Mouse (Mus musculus): Measurements from ENCODE around the gene Ybx1.
"Not testable (repeated sequence)": the region's sequence is repeated elsewhere in the genome, so short reads cannot be mapped to it uniquely, and the experiment has no call there.

Ybx1 gene

DNA sequence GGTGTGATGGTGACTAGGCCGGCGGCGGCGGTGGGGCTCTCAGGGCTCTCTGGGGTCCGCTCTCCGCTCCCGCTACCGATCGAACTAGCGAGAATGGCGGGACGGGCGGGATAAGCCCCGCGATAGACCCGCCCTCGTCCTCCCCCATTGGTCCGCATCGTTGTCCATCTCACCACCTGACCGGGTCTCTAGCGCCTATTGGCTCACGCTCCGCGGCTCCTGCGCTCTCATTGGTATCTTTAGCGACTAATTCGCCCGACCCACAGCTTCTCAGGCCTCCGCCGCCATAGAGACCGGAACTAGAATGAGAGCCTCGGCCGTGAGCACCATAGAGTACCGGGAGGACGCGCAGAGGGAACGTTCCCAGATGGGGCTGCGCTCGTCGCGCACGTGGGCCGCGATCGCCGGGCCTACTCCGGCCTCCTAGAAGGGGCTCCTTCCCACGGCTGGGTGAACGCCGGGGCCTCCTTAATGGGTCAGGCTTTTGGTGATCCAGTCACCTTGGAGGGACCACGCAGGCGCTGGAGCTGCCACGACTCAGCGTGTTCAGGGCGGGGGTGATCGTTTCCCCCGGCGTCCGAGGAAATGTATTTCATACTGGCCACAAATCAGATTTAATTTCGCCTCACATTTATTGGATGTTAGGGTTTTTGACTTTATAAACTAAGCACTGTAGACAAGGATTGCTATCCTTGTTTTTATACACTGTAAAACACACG is at the start of gene Ybx1:
Gene Ybx1, minus strand, starts transcription at position 190 of the 719 bp plus-strand sequence.
- peak; percentile 98 for DNase-seq (ENCODE audit: low read depth, low spot score)

- peak; percentile 68 for DNase-seq (ENCODE audit: low read depth, low spot score)
Observed at GRCm38 (mm10) chr4:119338861-119339361, 44.5 kb upstream of the Ybx1 start.

DNA sequence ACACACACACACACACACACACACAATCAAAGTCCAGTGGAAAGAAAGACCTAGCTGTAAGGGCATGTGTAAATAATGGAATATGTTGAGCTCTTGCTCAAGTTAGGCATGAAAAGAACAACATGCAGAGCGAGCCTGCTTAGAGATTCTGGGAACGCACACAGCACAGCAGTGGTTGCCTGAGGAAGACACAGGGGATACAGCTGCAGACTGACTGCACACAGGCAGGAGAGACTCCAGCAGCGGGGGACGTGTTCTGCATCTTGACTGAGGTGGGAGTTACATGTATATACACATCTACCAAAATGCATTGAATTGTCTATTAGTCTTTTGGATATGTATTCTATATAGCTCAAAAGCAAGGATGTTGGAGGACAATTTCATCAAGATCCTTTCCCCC is 44.0 kb upstream of the Ybx1 start:
- DNase-seq (ENCODE audit: low read depth, low spot score): no peak

DNA sequence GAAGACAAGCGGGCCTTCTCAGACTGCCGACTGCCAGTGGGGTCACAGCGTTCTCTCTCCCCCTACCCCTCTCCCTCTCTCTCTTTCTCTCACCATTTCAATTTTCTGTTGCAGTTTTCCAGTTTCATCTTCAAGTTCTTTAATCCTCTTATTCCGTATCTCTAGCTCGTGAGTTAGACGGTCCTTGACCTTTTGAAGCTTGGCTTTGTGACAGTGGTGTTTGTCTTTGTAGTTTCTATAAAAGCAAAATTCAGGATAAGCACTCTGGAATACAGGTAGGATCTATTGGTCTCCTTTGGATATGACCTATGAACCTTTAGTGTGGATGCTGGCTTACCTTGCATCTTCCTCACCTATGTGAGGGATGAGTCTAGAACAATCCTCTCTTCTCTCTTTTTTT is 39.1 kb upstream of the Ybx1 start:
- DNase-seq (ENCODE audit: low read depth, low spot score): no peak

- peak; percentile 8 for DNase-seq (ENCODE audit: low read depth, low spot score)
Observed at GRCm38 (mm10) chr4:119320896-119321550, 26.6 kb upstream of the Ybx1 start.

DNA sequence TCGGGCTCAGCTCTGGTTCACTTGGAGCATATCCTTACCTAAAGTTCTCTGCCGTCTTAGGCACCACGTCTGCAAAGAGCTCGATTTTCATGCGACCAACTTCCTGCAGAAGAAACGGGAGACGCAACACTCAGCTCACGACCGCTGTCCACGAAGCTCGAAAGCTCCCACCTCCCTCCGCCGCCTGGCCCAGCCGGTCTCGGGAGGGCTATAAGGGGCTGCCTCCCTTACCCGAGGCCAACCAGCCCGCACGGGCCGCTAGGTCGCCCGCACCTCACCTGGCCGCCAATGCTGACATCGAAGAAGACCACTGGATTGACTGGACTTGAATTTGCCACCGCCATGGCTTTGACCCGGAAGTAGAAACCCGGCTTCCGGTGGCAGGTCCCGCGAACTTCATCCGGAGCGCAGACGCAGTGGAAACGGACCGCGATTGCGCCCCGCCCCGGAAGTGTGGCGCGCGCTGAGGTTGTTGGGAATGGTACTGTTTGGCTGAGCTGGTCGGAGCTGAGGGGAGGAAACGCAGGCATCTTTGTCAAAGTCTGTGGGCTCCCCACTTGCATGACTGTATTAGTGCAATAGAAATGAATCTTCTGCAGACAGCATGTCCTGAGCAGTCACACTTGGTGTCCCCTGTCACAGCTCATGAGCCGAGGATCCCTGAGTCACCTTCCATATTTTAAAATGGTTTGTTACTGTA is 25.9 kb upstream of the Ybx1 start, which contains the start of gene Ppih:
Gene Ppih, minus strand, starts transcription at position 416 of the 700 bp plus-strand sequence.
- peak; percentile 97 for DNase-seq (ENCODE audit: low read depth, low spot score)

- no peak for DNase-seq (ENCODE audit: low read depth, low spot score)
Observed at GRCm38 (mm10) chr4:119313756-119314155, 19.4 kb upstream of the Ybx1 start.

DNA sequence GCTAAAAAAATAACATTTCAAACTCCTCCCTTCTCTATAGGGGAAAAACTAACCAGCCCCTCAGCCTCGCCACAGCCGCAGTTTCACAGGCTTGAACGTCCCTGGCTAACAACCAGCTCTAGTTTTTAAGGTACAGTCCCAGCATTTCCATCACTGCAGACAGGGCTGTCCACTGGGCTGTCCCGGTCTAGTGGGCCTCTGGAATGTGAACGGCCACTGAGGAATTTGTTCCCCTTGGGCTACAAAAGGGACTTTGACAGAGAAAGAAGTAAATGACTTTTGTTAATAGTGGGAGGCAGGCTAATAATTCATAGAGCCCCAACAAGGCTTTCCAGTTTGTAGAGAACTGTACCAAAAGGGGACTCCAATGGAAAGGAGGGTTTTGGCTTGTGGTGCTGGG is 11.0 kb upstream of the Ybx1 start:
- DNase-seq (ENCODE audit: low read depth, low spot score): no peak

DNA sequence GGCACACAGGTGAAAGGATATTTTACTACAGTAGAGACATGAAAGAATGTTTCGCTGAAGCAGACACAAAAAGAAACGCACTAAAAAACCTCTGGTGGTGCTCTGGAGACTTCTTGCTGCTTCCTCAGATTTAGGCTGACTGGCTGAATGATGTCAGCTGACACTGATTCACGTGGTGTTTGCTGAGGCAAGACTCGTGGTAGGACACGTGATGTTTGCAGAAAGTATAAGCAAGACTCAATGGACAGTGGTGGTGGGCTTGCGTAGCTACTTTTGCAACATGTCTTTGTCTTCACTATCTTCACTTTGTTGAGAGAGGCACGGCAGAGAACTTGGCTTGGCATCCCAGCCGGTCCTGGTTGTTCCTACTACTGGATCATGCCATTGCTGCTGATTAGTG is 8.9 kb upstream of the Ybx1 start:
- DNase-seq (ENCODE audit: low read depth, low spot score): no peak

GRCm38 (mm10) chr4:119301777-119302176 is 7.4 kb upstream of the Ybx1 start:
- no peak for DNase-seq (ENCODE audit: low read depth, low spot score)

GRCm38 (mm10) chr4:119300761-119301160 is 6.4 kb upstream of the Ybx1 start:
- DNase-seq (ENCODE audit: low read depth, low spot score): no peak

DNA sequence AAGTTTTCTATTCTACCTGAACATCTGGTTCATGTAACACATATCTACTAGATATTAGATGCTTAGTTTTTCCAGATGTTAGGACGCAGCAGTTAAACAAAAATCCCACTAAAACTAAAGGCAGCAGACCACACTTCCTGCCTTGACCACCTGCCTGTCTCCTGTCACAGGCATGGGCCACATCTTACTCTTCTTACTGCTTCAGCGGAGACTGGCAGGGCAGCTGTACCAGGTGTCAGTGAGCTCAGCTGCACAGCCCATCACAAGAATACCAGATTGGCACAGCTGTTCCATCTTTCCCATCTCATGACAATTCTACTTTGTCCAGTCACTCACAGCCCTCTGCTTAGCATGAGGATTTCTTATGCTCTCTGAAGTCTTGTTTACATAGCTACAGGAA is 3.0 kb upstream of the Ybx1 start:
- DNase-seq (ENCODE audit: low read depth, low spot score): no peak

GRCm38 (mm10) chr4:119295134-119295453 is 690 bp upstream of the Ybx1 start:
- no peak for DNase-seq (ENCODE audit: low read depth, low spot score)

DNA sequence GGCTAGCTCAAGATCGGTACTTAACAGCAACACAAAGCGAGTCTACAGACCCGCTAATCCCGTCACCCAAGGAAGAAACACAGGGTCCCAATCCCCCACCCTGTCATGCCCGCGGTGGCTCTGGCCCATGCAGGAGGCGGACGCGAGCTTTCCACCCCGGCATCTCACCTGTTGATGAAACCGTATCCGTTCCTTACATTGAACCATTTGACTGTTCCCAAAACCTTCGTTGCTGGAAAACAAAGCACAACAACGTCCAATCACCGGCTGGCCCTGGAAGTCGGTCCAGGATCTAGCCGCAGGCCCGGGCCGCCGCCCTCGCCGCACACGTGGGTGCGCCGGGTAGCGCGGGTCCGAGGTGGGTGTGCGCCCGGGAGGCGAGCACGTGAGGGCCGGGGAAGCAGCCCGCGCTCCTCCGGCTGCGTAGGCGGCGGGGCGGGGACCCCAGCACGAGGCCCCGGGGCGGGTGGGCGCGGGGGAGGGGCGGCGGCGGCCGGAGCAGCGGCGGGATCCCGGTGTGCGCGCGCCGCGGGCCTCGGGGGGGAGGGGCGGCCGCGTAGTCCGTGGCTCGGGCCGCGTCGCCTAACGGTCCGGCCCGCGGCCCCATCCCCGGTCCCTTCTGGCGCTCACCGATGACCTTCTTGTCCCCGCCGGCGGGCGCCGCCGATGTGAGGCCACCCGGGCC is 688 bp downstream of the Ybx1 start:
- DNase-seq (ENCODE audit: low read depth, low spot score): peak; percentile 60

DNA sequence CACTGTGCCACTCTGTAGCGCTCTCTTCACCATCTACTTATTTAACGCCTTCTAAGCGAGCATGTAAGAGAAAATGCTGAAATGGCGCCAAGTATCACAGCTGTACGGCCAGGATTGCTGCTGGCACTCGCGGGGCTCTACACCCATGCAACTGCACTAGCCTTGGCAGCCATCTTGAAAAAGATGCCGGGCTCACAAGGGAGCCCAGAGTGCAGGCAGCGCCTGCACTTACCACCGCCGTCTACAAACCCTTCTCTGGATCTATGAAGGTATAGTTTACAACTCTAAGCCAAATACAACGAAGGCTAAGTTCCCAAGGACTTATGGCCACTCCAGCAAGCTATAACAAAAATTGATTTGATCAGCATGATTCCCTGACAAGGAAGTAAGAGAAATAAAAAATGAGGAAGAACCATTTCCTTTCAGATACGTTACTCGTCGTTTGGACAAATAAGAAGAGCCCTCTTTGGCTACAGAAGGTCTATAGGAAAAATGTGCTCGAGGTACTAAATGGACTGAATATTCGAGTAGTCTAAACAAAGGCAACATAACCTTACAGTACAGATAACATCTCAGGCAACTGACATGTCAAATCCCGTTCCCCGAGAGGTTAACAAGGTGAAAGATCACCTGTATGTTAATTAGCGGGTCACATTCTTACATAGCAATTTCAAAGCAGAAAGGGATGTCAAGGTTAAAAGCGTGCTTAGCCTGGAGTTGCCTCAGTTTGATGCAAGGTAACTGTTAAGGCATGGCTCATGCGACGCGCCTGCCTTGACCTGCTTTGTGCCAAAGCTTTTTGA is 1.4 kb downstream of the Ybx1 start:
- DNase-seq (ENCODE audit: low read depth, low spot score): peak; percentile 67

GRCm38 (mm10) chr4:119291921-119292320 is 2.5 kb downstream of the Ybx1 start:
- DNase-seq (ENCODE audit: low read depth, low spot score): no peak

DNA sequence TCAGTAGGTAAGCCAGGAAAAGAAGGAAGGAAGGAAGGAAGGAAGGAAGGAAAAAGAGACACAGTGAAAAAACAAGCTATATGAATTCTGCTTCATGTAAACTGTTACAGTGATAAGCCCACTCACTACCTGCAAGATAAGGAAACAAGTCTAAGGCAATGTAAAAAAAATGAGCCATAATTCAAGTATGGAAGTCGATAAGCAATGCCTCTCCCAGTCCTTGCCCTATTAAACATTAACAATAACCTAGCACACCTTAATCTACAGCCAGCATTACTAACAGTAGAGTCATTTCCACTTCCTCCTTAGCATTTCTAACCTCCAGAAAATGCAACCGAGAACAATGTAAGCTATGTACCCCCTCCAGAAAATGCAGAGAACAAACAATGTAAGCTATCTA is 9.1 kb downstream of the Ybx1 start:
- DNase-seq (ENCODE audit: low read depth, low spot score): no peak

- no peak for DNase-seq (ENCODE audit: low read depth, low spot score)
Observed at GRCm38 (mm10) chr4:119284861-119285260, 9.5 kb downstream of the Ybx1 start.

- DNase-seq (ENCODE audit: low read depth, low spot score): not testable (repeated sequence)
Observed at GRCm38 (mm10) chr4:119278784-119279183, 15.6 kb downstream of the Ybx1 start.

- DNase-seq (ENCODE audit: low read depth, low spot score): no peak
Observed at GRCm38 (mm10) chr4:119275726-119276125, 18.7 kb downstream of the Ybx1 start.

DNA sequence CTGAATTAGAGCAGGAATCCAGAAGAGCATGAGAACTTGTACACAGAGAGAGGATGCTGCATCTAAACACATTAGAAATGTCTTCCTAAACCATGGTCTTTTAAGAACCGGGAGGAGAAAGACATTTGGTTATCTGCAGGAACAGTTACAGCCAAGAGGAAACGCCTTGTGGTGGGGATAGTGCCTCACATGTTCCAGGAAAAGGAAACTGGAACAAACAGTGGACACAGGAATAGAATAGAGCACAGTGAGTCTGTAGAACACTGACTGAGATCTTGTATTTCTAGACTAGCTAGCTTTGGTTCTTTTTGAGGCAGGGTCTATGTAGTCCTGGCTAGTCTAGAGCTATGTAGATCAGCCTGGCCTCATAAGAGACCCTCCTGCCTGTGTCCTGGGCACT is 19.2 kb downstream of the Ybx1 start:
- no peak for DNase-seq (ENCODE audit: low read depth, low spot score)

All from CD4-positive, CD25-positive, alpha-beta regulatory T cell, adult 2 months (primary cell).